Mouse (Mus musculus) forebrain, embryonic 13.5 days (tissue): ENCODE results near the gene Skp2. TPM values are rescaled to one million over a fixed set of nuclear protein-coding genes. Genes with fewer than 3 reads are reported as not detected.

ENCODE experiments used
- ATAC-seq: fragments of 200-750 bp; cut with Nextera tagmentation; 2 replicates; pipeline ENCODE4 v1.8.0; 2017
- H3K27ac ChIP-seq: fragments of 300-500 bp; sonication (generic); 2 replicates; pipeline ENCODE4 v1.5.1; 2015; ENCODE audit warnings: inconsistent platforms, mild to moderate bottlenecking, moderate library complexity
- H3K27me3 ChIP-seq: fragments of 300-500 bp; sonication (generic); 2 replicates; pipeline ENCODE4 v1.6.1; 2015; ENCODE audit warnings: mild to moderate bottlenecking, inconsistent platforms
- H3K36me3 ChIP-seq: fragments of 300-500 bp; sonication (generic); 2 replicates; pipeline ENCODE4 v1.6.1; 2015; ENCODE audit warnings: mild to moderate bottlenecking, inconsistent platforms; ENCODE audit not compliant: poor library complexity, severe bottlenecking
- H3K4me1 ChIP-seq: fragments of 300-500 bp; sonication (generic); 2 replicates; pipeline ENCODE4 v1.6.1; 2015; ENCODE audit warnings: inconsistent platforms
- H3K4me2 ChIP-seq: fragments of 300-500 bp; sonication (generic); 2 replicates; pipeline ENCODE4 v1.6.1; 2015; ENCODE audit warnings: inconsistent platforms, mild to moderate bottlenecking, moderate library complexity
- H3K4me3 ChIP-seq: fragments of 300-500 bp; sonication (generic); 2 replicates; pipeline ENCODE4 v1.5.1; 2015; ENCODE audit warnings: mild to moderate bottlenecking, inconsistent platforms
- H3K9ac ChIP-seq: fragments of 300-500 bp; sonication (generic); 2 replicates; pipeline ENCODE4 v1.6.1; 2015; ENCODE audit warnings: mild to moderate bottlenecking, inconsistent platforms
- H3K9me3 ChIP-seq: fragments of 300-500 bp; sonication (generic); replicated peaks from 2 replicates; pipeline ENCODE4 v1.6.1; 2016; ENCODE audit warnings: inconsistent platforms
- WGBS: fragments of 180-500 bp; shearing (Covaris S2); methylation state at CpG from one replicate; pipeline ENCODE4 v1.1.7; 2015; 5-methylcytosine and 5-hydroxymethylcytosine counted together
- polyA plus RNA-seq: library from polyadenylated mRNA; unstranded; fragments of >200 nt; fragmentation: Nextera tagmentation; extraction: Ambion mirVana; gene quantifications from 2 replicates; pipeline ENCODE4 v1.2.1, GENCODE M21; 2015

Skp2 gene
- polyA plus RNA-seq, 1 experiment from 2014 or later, result 72.0 TPM

GRCm38 (mm10) chr15:9132693-9133443 lies 22.4 kb downstream of the Skp2 start:
- Histone ChIP-seq H3K4me3 (no peak overlapping the region), H3K27me3 (no peaks in the 10 kb centered on the region), H3K36me3 (peaks cover 83% of the 10 kb centered on the region), H3K4me1 (peaks cover 28% of the 10 kb centered on the region), H3K27ac (no peak overlapping the region), H3K9ac (no peak overlapping the region), H3K9me3 (no peaks in the 10 kb centered on the region), H3K4me2 (no peak overlapping the region)
- ATAC-seq, result peak; percentile 41; the same call in 1 of the 2 replicates
- WGBS, result 82% methylated on average over 13 of the region's 13 CpGs

- H3K27me3 ChIP-seq, result no peaks in the 10 kb centered on the region
- no peak overlapping the region for H3K4me3 ChIP-seq
- no peak for ATAC-seq
- peaks cover 79% of the 10 kb centered on the region for H3K36me3 ChIP-seq
- WGBS, result 91% methylated on average over 4 of the region's 4 CpGs
- H3K4me1 ChIP-seq, result peaks cover 22% of the 10 kb centered on the region
- H3K27ac ChIP-seq, result no peak overlapping the region
- no peaks in the 10 kb centered on the region for H3K9me3 ChIP-seq
- no peak overlapping the region for H3K9ac ChIP-seq
- no peak overlapping the region for H3K4me2 ChIP-seq
Observed at GRCm38 (mm10) chr15:9131499-9131888, 23.7 kb downstream of the Skp2 start.

- H3K36me3 ChIP-seq, result peaks cover 74% of the 10 kb centered on the region
- peak; percentile 54 for ATAC-seq
- peaks cover 22% of the 10 kb centered on the region for H3K4me1 ChIP-seq
- H3K4me2 ChIP-seq, result no peak overlapping the region
- H3K4me3 ChIP-seq, result no peak overlapping the region
- no peak overlapping the region for H3K9ac ChIP-seq
- H3K27me3 ChIP-seq, result no peaks in the 10 kb centered on the region
- no peaks in the 10 kb centered on the region for H3K9me3 ChIP-seq
- H3K27ac ChIP-seq, result no peak overlapping the region
- WGBS, result 75% methylated on average over 9 of the region's 9 CpGs
Observed at GRCm38 (mm10) chr15:9130772-9131498, 24.3 kb downstream of the Skp2 start.

- ATAC-seq, result no peak
- peaks cover 7% of the 10 kb centered on the region; the same call in 1 of the 2 replicates for H3K4me1 ChIP-seq
- H3K4me2 ChIP-seq, result no peak overlapping the region
- WGBS, result 95% methylated on average over 7 of the region's 7 CpGs
- H3K4me3 ChIP-seq, result no peak overlapping the region
- H3K9me3 ChIP-seq, result no peaks in the 10 kb centered on the region
- peaks cover 77% of the 10 kb centered on the region for H3K36me3 ChIP-seq
- no peaks in the 10 kb centered on the region for H3K27me3 ChIP-seq
- H3K27ac ChIP-seq, result no peak overlapping the region
- no peak overlapping the region for H3K9ac ChIP-seq
Observed at GRCm38 (mm10) chr15:9127051-9127791, 28.0 kb downstream of the Skp2 start.

- H3K27ac ChIP-seq, result no peak overlapping the region
- peaks cover 79% of the 10 kb centered on the region for H3K36me3 ChIP-seq
- WGBS, result 94% methylated on average over 21 of the region's 21 CpGs
- no peaks in the 10 kb centered on the region for H3K27me3 ChIP-seq
- H3K9me3 ChIP-seq, result no peaks in the 10 kb centered on the region
- H3K4me1 ChIP-seq, result no peaks in the 10 kb centered on the region
- H3K4me3 ChIP-seq, result no peak overlapping the region
- H3K9ac ChIP-seq, result no peak overlapping the region
- ATAC-seq, result no peak
- no peak overlapping the region for H3K4me2 ChIP-seq
Observed at GRCm38 (mm10) chr15:9124856-9125255, 30.4 kb downstream of the Skp2 start.

- peaks cover 74% of the 10 kb centered on the region for H3K36me3 ChIP-seq
- ATAC-seq, result no peak
- no peak overlapping the region for H3K4me2 ChIP-seq
- no peaks in the 10 kb centered on the region for H3K27me3 ChIP-seq
- H3K27ac ChIP-seq, result no peak overlapping the region
- H3K9me3 ChIP-seq, result no peaks in the 10 kb centered on the region
- no peak overlapping the region for H3K4me3 ChIP-seq
- H3K9ac ChIP-seq, result no peak overlapping the region
- WGBS, result 93% methylated on average over 4 of the region's 4 CpGs
- no peaks in the 10 kb centered on the region for H3K4me1 ChIP-seq
Observed at GRCm38 (mm10) chr15:9122989-9123388, 32.2 kb downstream of the Skp2 start.

- Histone ChIP-seq H3K4me3 (no peak overlapping the region), H3K9me3 (no peaks in the 10 kb centered on the region), H3K27me3 (no peaks in the 10 kb centered on the region), H3K4me1 (no peaks in the 10 kb centered on the region), H3K9ac (no peak overlapping the region), H3K36me3 (peaks cover 89% of the 10 kb centered on the region), H3K4me2 (no peak overlapping the region), H3K27ac (no peak overlapping the region)
- 95% methylated on average over 2 of the region's 2 CpGs for WGBS
- peak; percentile 81 for ATAC-seq
Observed at GRCm38 (mm10) chr15:9120081-9120480, 35.1 kb downstream of the Skp2 start.

GRCm38 (mm10) chr15:9118852-9119251 lies 36.4 kb downstream of the Skp2 start:
- H3K4me3 ChIP-seq, result no peak overlapping the region
- ATAC-seq, result no peak
- H3K9me3 ChIP-seq, result no peaks in the 10 kb centered on the region
- no peaks in the 10 kb centered on the region for H3K27me3 ChIP-seq
- no peaks in the 10 kb centered on the region for H3K4me1 ChIP-seq
- H3K4me2 ChIP-seq, result no peak overlapping the region
- H3K9ac ChIP-seq, result no peak overlapping the region
- whole genome bisulfite sequencing, result 89% methylated on average over 4 of the region's 4 CpGs
- peaks cover 89% of the 10 kb centered on the region for H3K36me3 ChIP-seq
- no peak overlapping the region for H3K27ac ChIP-seq

- WGBS, result 85% methylated on average over 5 of the region's 5 CpGs
- H3K4me2 ChIP-seq, result no peak overlapping the region
- H3K27ac ChIP-seq, result no peak overlapping the region
- H3K27me3 ChIP-seq, result no peaks in the 10 kb centered on the region
- H3K4me3 ChIP-seq, result no peak overlapping the region
- H3K9me3 ChIP-seq, result no peaks in the 10 kb centered on the region
- H3K36me3 ChIP-seq, result peaks cover 78% of the 10 kb centered on the region
- no peaks in the 10 kb centered on the region for H3K4me1 ChIP-seq
- no peak overlapping the region for H3K9ac ChIP-seq
- no peak for ATAC-seq
Observed at GRCm38 (mm10) chr15:9114599-9114998, 40.6 kb downstream of the Skp2 start.

GRCm38 (mm10) chr15:9114131-9114530 lies 41.1 kb downstream of the Skp2 start:
- Histone ChIP-seq H3K36me3 (peaks cover 74% of the 10 kb centered on the region), H3K27me3 (no peaks in the 10 kb centered on the region), H3K4me3 (no peak overlapping the region), H3K27ac (no peak overlapping the region), H3K9me3 (no peaks in the 10 kb centered on the region), H3K9ac (no peak overlapping the region), H3K4me1 (no peaks in the 10 kb centered on the region), H3K4me2 (no peak overlapping the region)
- 88% methylated on average over 4 of the region's 4 CpGs for WGBS
- ATAC-seq, result no peak

GRCm38 (mm10) chr15:9113556-9113955 lies 41.7 kb downstream of the Skp2 start:
- no peaks in the 10 kb centered on the region for H3K27me3 ChIP-seq
- ATAC-seq, result no peak
- H3K4me1 ChIP-seq, result no peaks in the 10 kb centered on the region
- no peak overlapping the region for H3K4me3 ChIP-seq
- no peak overlapping the region for H3K4me2 ChIP-seq
- no peaks in the 10 kb centered on the region for H3K9me3 ChIP-seq
- 88% methylated on average over 9 of the region's 9 CpGs for WGBS
- peaks cover 69% of the 10 kb centered on the region for H3K36me3 ChIP-seq
- H3K9ac ChIP-seq, result no peak overlapping the region
- no peak overlapping the region for H3K27ac ChIP-seq

GRCm38 (mm10) chr15:9111648-9112047 lies 43.6 kb downstream of the Skp2 start:
- 85% methylated on average over 3 of the region's 3 CpGs for WGBS
- ATAC-seq, result no peak
- H3K36me3 ChIP-seq, result peaks cover 63% of the 10 kb centered on the region

More at GRCm38 (mm10) chr15:9111648-9112047, 43.6 kb downstream of the Skp2 start:
- Histone ChIP-seq H3K9ac (no peak overlapping the region), H3K4me1 (no peaks in the 10 kb centered on the region), H3K4me2 (no peak overlapping the region), H3K27ac (no peak overlapping the region), H3K27me3 (no peaks in the 10 kb centered on the region), H3K4me3 (no peak overlapping the region), H3K9me3 (no peaks in the 10 kb centered on the region)
